ENCODE assay signal across 9 mouse cellular contexts in genomic region chr15:79914357-79914756, GRCm38 (mm10). TPM values are rescaled to one million over a fixed set of nuclear protein-coding genes. Genes with fewer than 3 reads are reported as not detected.
DNase-seq lines count a peak whose midpoint lies in the region; ATAC-seq and TF ChIP-seq lines count a peak whose summit lies in the region.
"Had no signal": no experiment of that assay in that cellular context is flagged by ENCODE, and none has a peak within 500 bp of the region (broad histone marks: within the 10 kb centered on the region; RNA-seq: fewer than 3 reads in every experiment).

No protein-coding gene starts in this region.

- peak; percentile 45 for TF ChIP-seq CTCF in gastrocnemius, adult 2 months (IDR thresholded peaks at IDR 0.05)
- peak; percentile 54 for TF ChIP-seq CTCF in lung, postnatal 0 days (IDR thresholded peaks at IDR 0.05)
- 0 out of 2 replicates have a peak, but pooled peaks have one; percentile 1 for TF ChIP-seq CTCF in E14TG2a.4 (conservative IDR thresholded peaks at IDR 0.05; ENCODE audit: low read length)

- H3K9ac ChIP-seq in lung, postnatal 0 days (replicated peaks; ENCODE audit: low read depth), result no peak overlapping the region
- no peak overlapping the region for H3K9ac ChIP-seq in limb, embryonic 14.5 days (ENCODE audit: low read depth, low read length, severe bottlenecking)
- H3K9ac ChIP-seq: limb, embryonic 15.5 days had no signal

- no peak overlapping the region for H3K4me3 ChIP-seq in gastrocnemius, adult 2 months
- no peak overlapping the region for H3K4me3 ChIP-seq in lung, postnatal 0 days (ENCODE audit: low read depth, low read length)
- no peak overlapping the region for H3K4me3 ChIP-seq in E14TG2a.4 (replicated peaks; ENCODE audit: low read length)
- H3K4me3 ChIP-seq in limb, embryonic 14.5 days (replicated peaks; ENCODE audit: low read length), result no peak overlapping the region
- H3K4me3 ChIP-seq: limb, embryonic 15.5 days had no signal

- WGBS in lung, postnatal 0 days, result 78% methylated on average over 3 of the region's 3 CpGs
- WGBS in limb, embryonic 14.5 days, result 65% methylated on average over 3 of the region's 3 CpGs

- H3K36me3 ChIP-seq in lung, postnatal 0 days (ENCODE audit: insufficient read depth, low read length), result no peaks in the 10 kb centered on the region
- peaks cover 76% of the 10 kb centered on the region for H3K36me3 ChIP-seq in E14TG2a.4 (ENCODE audit: insufficient read depth, low read length)
- H3K36me3 ChIP-seq in limb, embryonic 14.5 days (ENCODE audit: control insufficient read depth, insufficient read depth, low read length), result no peaks in the 10 kb centered on the region
- H3K36me3 ChIP-seq: limb, embryonic 15.5 days had no signal

- H3K4me1 ChIP-seq in lung, postnatal 0 days (ENCODE audit: insufficient read depth, low read depth, low read length), result no peaks in the 10 kb centered on the region
- peaks cover 82% of the 10 kb centered on the region for H3K4me1 ChIP-seq in E14TG2a.4 (replicated peaks; ENCODE audit: low read depth, low read length)
- H3K4me1 ChIP-seq in limb, embryonic 14.5 days (ENCODE audit: control insufficient read depth, insufficient read depth, low read length), result no peaks in the 10 kb centered on the region
- H3K4me1 ChIP-seq: limb, embryonic 15.5 days had no signal

- 0 out of 2 replicates have a peak, but pooled peaks have one; percentile 39 for ATAC-seq in lung, postnatal 0 days
- peak; percentile 73 for ATAC-seq in limb, embryonic 14.5 days (ENCODE audit: low FRiP score, low read depth)

- TF ChIP-seq EP300 in lung, postnatal 0 days (IDR thresholded peaks at IDR 0.05), result no peak

- H3K27ac ChIP-seq in gastrocnemius, adult 2 months, result no peak overlapping the region
- H3K27ac ChIP-seq in lung, postnatal 0 days (ENCODE audit: low read length), result no peak overlapping the region
- H3K27ac ChIP-seq in limb, embryonic 14.5 days (replicated peaks; ENCODE audit: low read depth, low read length), result no peak overlapping the region
- H3K27ac ChIP-seq: limb, embryonic 15.5 days had no signal

- intact Hi-C loops in gastrocnemius, adult 2 months (cut with DNase I), result no loop called here

- H3K4me2 ChIP-seq in lung, postnatal 0 days (replicated peaks; ENCODE audit: low read depth, low read length), result no peak overlapping the region
- H3K4me2 ChIP-seq in limb, embryonic 14.5 days (replicated peaks; ENCODE audit: low read depth, low read length, severe bottlenecking), result no peak overlapping the region
- H3K4me2 ChIP-seq: limb, embryonic 15.5 days had no signal

- no peak for TF ChIP-seq POLR2A in limb, embryonic 14.5 days (IDR thresholded peaks at IDR 0.05; ENCODE audit: borderline replicate concordance, extremely low read depth, insufficient read depth, insufficient read length)

- no peaks in the 10 kb centered on the region for H3K9me3 ChIP-seq in lung, postnatal 0 days (ENCODE audit: low read length)
- no peaks in the 10 kb centered on the region for H3K9me3 ChIP-seq in E14TG2a.4 (ENCODE audit: low read length)
- no peaks in the 10 kb centered on the region for H3K9me3 ChIP-seq in limb, embryonic 14.5 days (ENCODE audit: control insufficient read depth, low read length)
- H3K9me3 ChIP-seq: limb, embryonic 15.5 days had no signal

- H3K27me3 ChIP-seq in lung, postnatal 0 days (replicated peaks; ENCODE audit: insufficient read depth, low read length), result no peaks in the 10 kb centered on the region
- no peaks in the 10 kb centered on the region for H3K27me3 ChIP-seq in E14TG2a.4 (ENCODE audit: insufficient read depth, low read length)
- H3K27me3 ChIP-seq in limb, embryonic 14.5 days (ENCODE audit: control insufficient read depth, insufficient read depth, low read length), result no peaks in the 10 kb centered on the region
- H3K27me3 ChIP-seq: limb, embryonic 15.5 days had no signal

- no peak for DNase-seq in gastrocnemius, adult 2 months
- no peak for DNase-seq in gastrocnemius, postnatal 4 days (ENCODE audit: low spot score in 2 of 2)
- DNase-seq in lung, postnatal 0 days (ENCODE audit: low spot score), result no peak
- no peak for DNase-seq in lung, adult 18-20 months
- peak; percentile 49 for DNase-seq in limb, embryonic 14.5 days (ENCODE audit: low spot score)
- DNase-seq in ovary, postnatal 10 days (ENCODE audit: low spot score), result no peak
- no peak for DNase-seq in layer of hippocampus, postnatal 36 days

RNA-seq across cellular contexts. Expression of gene Apobec3, which starts 22.9 kb away (rescaled TPM):
- 1 to 10 TPM; 2.4 to 2.6 TPM for total RNA-seq in gastrocnemius, adult 2 months (2021)
- 10 to 100 TPM; 10.2 to 13.4 TPM for total RNA-seq in gastrocnemius, postnatal 4 days (2021)
- polyA plus RNA-seq in lung, postnatal 0 days (2015; fragmentation: Nextera tagmentation; extraction: Ambion mirVana), result 24.8 and 29.5 TPM in 2 replicates
- polyA plus RNA-seq in limb, embryonic 14.5 days (2012; rRNA removed), result 16.0 and 18.0 TPM in 2 replicates
- 12.0 and 13.2 TPM in 2 replicates for polyA plus RNA-seq in limb, embryonic 14.5 days (2014; fragmentation: Nextera tagmentation; extraction: Ambion mirVana)
- 1 to 10 TPM; 3.9 to 6.7 TPM for total RNA-seq in layer of hippocampus, postnatal 36 days (2021)

RNA-seq across cellular contexts. Expression of gene Cbx7, which starts 56.6 kb away (rescaled TPM):
- 10 to 100 TPM; 18.9 to 19.6 TPM for total RNA-seq in gastrocnemius, adult 2 months (2021)
- 1 to 10 TPM; 2.1 TPM for total RNA-seq in gastrocnemius, postnatal 4 days (2021)
- 4.1 and 4.5 TPM in 2 replicates for polyA plus RNA-seq in lung, postnatal 0 days (2015; fragmentation: Nextera tagmentation; extraction: Ambion mirVana)
- 8.5 and 9.3 TPM in 2 replicates for polyA plus RNA-seq in limb, embryonic 14.5 days (2012; rRNA removed)
- 2.1 and 2.9 TPM in 2 replicates for polyA plus RNA-seq in limb, embryonic 14.5 days (2014; fragmentation: Nextera tagmentation; extraction: Ambion mirVana)
- total RNA-seq in layer of hippocampus, postnatal 36 days (2021), result 10 to 100 TPM; 40.4 to 44.8 TPM

Comparison
In these comparisons a context has a peak if more than half of its experiments do, and no peak if none do; other contexts are left out.
1. RNA of gene Cbx7, which starts 56.6 kb away (total RNA-seq): 40.4 to 44.8 TPM in layer of hippocampus, postnatal 36 days and 18.9 to 19.6 TPM in gastrocnemius, adult 2 months; 2.1 TPM in gastrocnemius, postnatal 4 days; every median in the first group is over 4 times any median in the second.
2. CTCF ChIP-seq: peak in every context shown above with its lines; median percentile 54 in lung, postnatal 0 days; 45 in gastrocnemius, adult 2 months; 1 in E14TG2a.4.